Comparison of ENCODE assay signal across 27 mouse cellular contexts in genomic region chr14:77519701-77520100, GRCm38 (mm10).
DNase-seq lines count a peak whose midpoint lies in the region; ATAC-seq and TF ChIP-seq lines count a peak whose summit lies in the region.
"Had no signal": no experiment of that assay in that cellular context is flagged by ENCODE, and none has a peak within 500 bp of the region (broad histone marks: within the 10 kb centered on the region; RNA-seq: fewer than 3 reads in every experiment).

No protein-coding gene starts in this region.

- no peak for ATAC-seq in midbrain, embryonic 11.5 days (ENCODE audit: low FRiP score)
- ATAC-seq in midbrain, embryonic 13.5 days = no peak
- no peak for ATAC-seq in granulocyte monocyte progenitor cell, adult 5-6 weeks (replicated peaks; ENCODE audit: poor library complexity, severe bottlenecking)
- ATAC-seq: forebrain, embryonic 14.5 days; forebrain, postnatal 0 days; intestine, postnatal 0 days had no signal

- H3K4me3 ChIP-seq in midbrain, embryonic 11.5 days (ENCODE audit: low read depth, low read length) = no peak overlapping the region
- H3K4me3 ChIP-seq in midbrain, embryonic 13.5 days (replicated peaks) = no peak overlapping the region
- H3K4me3 ChIP-seq in ES-E14 (ENCODE audit: insufficient read depth in 1 of 2, low read depth in 1 of 2, low read length in 2 of 2, poor library complexity in 1 of 2, severe bottlenecking in 1 of 2) = peak overlapping the region; percentile 44 to 54; a peak in 3 of 4 replicates
- H3K4me3 ChIP-seq: embryonic facial prominence, embryonic 12.5 days; embryonic facial prominence, embryonic 15.5 days; gastrocnemius, adult 2 months; heart, adult 2 months; heart, embryonic 10.5 days; heart, embryonic 13.5 days; hindbrain, embryonic 12.5 days; hindbrain, embryonic 15.5 days had no signal

- no peaks in the 10 kb centered on the region for H3K27me3 ChIP-seq in midbrain, embryonic 11.5 days (ENCODE audit: control insufficient read depth, insufficient read depth, low read length)
- no peaks in the 10 kb centered on the region for H3K27me3 ChIP-seq in midbrain, embryonic 13.5 days
- H3K27me3 ChIP-seq: CH12.LX; embryonic facial prominence, embryonic 12.5 days; embryonic facial prominence, embryonic 15.5 days; heart, embryonic 13.5 days; hindbrain, embryonic 12.5 days; hindbrain, embryonic 15.5 days had no signal

- in situ Hi-C loops in ES-E14 (cut with MboI; ENCODE audit: low sequenced_read_pairs in 2 of 2, unreplicated experiment in 2 of 2) = no loop called here

- no peak overlapping the region for H3K27ac ChIP-seq in midbrain, embryonic 11.5 days (ENCODE audit: low read depth, low read length)
- H3K27ac ChIP-seq in midbrain, embryonic 13.5 days = no peak overlapping the region
- H3K27ac ChIP-seq in ES-E14 (ENCODE audit: insufficient read depth, low read depth, low read length, poor library complexity, severe bottlenecking) = peak overlapping the region; percentile 98; the same call in 1 of the 2 replicates
- H3K27ac ChIP-seq: embryonic facial prominence, embryonic 12.5 days; embryonic facial prominence, embryonic 15.5 days; gastrocnemius, adult 2 months; heart, adult 2 months; heart, embryonic 10.5 days; heart, embryonic 13.5 days; hindbrain, embryonic 12.5 days; hindbrain, embryonic 15.5 days had no signal

- no peaks in the 10 kb centered on the region for H3K4me1 ChIP-seq in midbrain, embryonic 11.5 days (ENCODE audit: control insufficient read depth, insufficient read depth, low read length)
- H3K4me1 ChIP-seq in midbrain, embryonic 13.5 days (replicated peaks) = peaks cover 5% of the 10 kb centered on the region; the same call in 1 of the 2 replicates
- H3K4me1 ChIP-seq in ES-E14 (ENCODE audit: control insufficient read depth in 2 of 2, insufficient read depth in 2 of 2, low read length in 2 of 2, poor library complexity in 1 of 2) = peaks cover 9 to 14% of the 10 kb centered on the region in 2 experiments
- H3K4me1 ChIP-seq: embryonic facial prominence, embryonic 12.5 days; embryonic facial prominence, embryonic 15.5 days; heart, embryonic 10.5 days; heart, embryonic 13.5 days; hindbrain, embryonic 15.5 days had no signal

- H3K36me3 ChIP-seq in midbrain, embryonic 11.5 days (ENCODE audit: control insufficient read depth, insufficient read depth, low read length) = no peaks in the 10 kb centered on the region
- H3K36me3 ChIP-seq in midbrain, embryonic 13.5 days = no peaks in the 10 kb centered on the region
- no peaks in the 10 kb centered on the region for H3K36me3 ChIP-seq in ES-E14 (ENCODE audit: control insufficient read depth, insufficient read depth, low read length, poor library complexity, severe bottlenecking)
- H3K36me3 ChIP-seq: embryonic facial prominence, embryonic 12.5 days; embryonic facial prominence, embryonic 15.5 days; heart, embryonic 10.5 days; heart, embryonic 13.5 days; hindbrain, embryonic 12.5 days; hindbrain, embryonic 15.5 days had no signal

- DNase-seq in midbrain, embryonic 11.5 days (ENCODE audit: low spot score, missing footprints) = peak; percentile 60
- DNase-seq in ES-E14 (ENCODE audit: low read depth, low spot score) = peak; percentile 63
- DNase-seq in ZHBTc4 (ENCODE audit: low read depth, low spot score) = peak; percentile 83
- DNase-seq in right cerebral cortex, postnatal 36 days (ENCODE audit: low spot score in 2 of 2) = no peak
- no peak for DNase-seq in adrenal gland, postnatal 36 days
- DNase-seq: adrenal gland, adult 8-10 months; adrenal gland, postnatal 25 days; B cell, adult 2 months; cerebellum, adult 2 months; cerebellum, adult 9-11 months; cerebellum, postnatal 25 days; forebrain, postnatal 0 days; gastrocnemius, adult 2 months; gastrocnemius, postnatal 14 days; heart, adult 2 months; heart, postnatal 14 days had no signal

- no peak overlapping the region for H3K9ac ChIP-seq in midbrain, embryonic 11.5 days (ENCODE audit: low read length)
- no peak overlapping the region for H3K9ac ChIP-seq in midbrain, embryonic 13.5 days (replicated peaks)
- H3K9ac ChIP-seq in ES-E14 (ENCODE audit: insufficient read depth, low read depth, low read length, poor library complexity, severe bottlenecking) = no peak overlapping the region; the same call in 1 of the 2 replicates
- H3K9ac ChIP-seq: embryonic facial prominence, embryonic 12.5 days; embryonic facial prominence, embryonic 15.5 days; forebrain, postnatal 0 days; heart, embryonic 13.5 days; hindbrain, embryonic 12.5 days; hindbrain, embryonic 15.5 days had no signal

- H3K4me2 ChIP-seq in midbrain, embryonic 11.5 days = no peak overlapping the region
- H3K4me2 ChIP-seq in midbrain, embryonic 13.5 days (replicated peaks) = no peak overlapping the region
- H3K4me2 ChIP-seq: embryonic facial prominence, embryonic 12.5 days; embryonic facial prominence, embryonic 15.5 days; heart, embryonic 13.5 days; hindbrain, embryonic 12.5 days; hindbrain, embryonic 15.5 days had no signal

- no peaks in the 10 kb centered on the region for H3K9me3 ChIP-seq in midbrain, embryonic 11.5 days (ENCODE audit: control insufficient read depth, low read length)
- no peaks in the 10 kb centered on the region for H3K9me3 ChIP-seq in midbrain, embryonic 13.5 days
- no peaks in the 10 kb centered on the region for H3K9me3 ChIP-seq in ES-E14 (ENCODE audit: control insufficient read depth, insufficient read depth, low read depth, low read length)
- H3K9me3 ChIP-seq: embryonic facial prominence, embryonic 12.5 days; embryonic facial prominence, embryonic 15.5 days; heart, embryonic 10.5 days; heart, embryonic 13.5 days; hindbrain, embryonic 12.5 days; hindbrain, embryonic 15.5 days had no signal

- 78% methylated on average over 1 of the region's 1 CpGs for WGBS in midbrain, embryonic 11.5 days
- 80% methylated on average over 1 of the region's 1 CpGs for WGBS in midbrain, embryonic 13.5 days

TF ChIP-seq in ES-E14, 5 proteins besides CTCF, POLR2A, EP300 and RAD21:
- TF ChIP-seq ZNF384 (IDR thresholded peaks at IDR 0.05; ENCODE audit: low read depth, low read length) (no peak), CHD2 (IDR thresholded peaks at IDR 0.05; ENCODE audit: low read depth, low read length) (no peak), ZC3H11A (IDR thresholded peaks at IDR 0.05; ENCODE audit: borderline replicate concordance, low read depth, low read length) (no peak), MAFK (IDR thresholded peaks at IDR 0.05; ENCODE audit: insufficient read depth, low read depth, low read length) (peak; percentile 33; the same call in 1 of the 2 replicates)

Comparison
In these comparisons a context has a peak if more than half of its experiments do, and no peak if none do; other contexts are left out.
1. DNase-seq: peak in midbrain, embryonic 11.5 days (single experiment), ES-E14 (single experiment) and ZHBTc4 (single experiment); none in right cerebral cortex, postnatal 36 days (0 of 2) and adrenal gland, postnatal 36 days (0 of 2).
2. H3K4me3 ChIP-seq: peak in ES-E14 (2 of 2); none in midbrain, embryonic 11.5 days (single experiment) and midbrain, embryonic 13.5 days (single experiment).